Mouse (Mus musculus) 3134 (cell line): ENCODE data around the gene Ribc1.

Source experiments
- DNase-seq: peaks from one replicate; pipeline ENCODE4 v3.0.0-alpha.2; 2011; ENCODE audit warnings: low spot score; ENCODE audit not compliant: insufficient read length; ENCODE audit errors: extremely low read depth

The Ribc1 gene

DNA sequence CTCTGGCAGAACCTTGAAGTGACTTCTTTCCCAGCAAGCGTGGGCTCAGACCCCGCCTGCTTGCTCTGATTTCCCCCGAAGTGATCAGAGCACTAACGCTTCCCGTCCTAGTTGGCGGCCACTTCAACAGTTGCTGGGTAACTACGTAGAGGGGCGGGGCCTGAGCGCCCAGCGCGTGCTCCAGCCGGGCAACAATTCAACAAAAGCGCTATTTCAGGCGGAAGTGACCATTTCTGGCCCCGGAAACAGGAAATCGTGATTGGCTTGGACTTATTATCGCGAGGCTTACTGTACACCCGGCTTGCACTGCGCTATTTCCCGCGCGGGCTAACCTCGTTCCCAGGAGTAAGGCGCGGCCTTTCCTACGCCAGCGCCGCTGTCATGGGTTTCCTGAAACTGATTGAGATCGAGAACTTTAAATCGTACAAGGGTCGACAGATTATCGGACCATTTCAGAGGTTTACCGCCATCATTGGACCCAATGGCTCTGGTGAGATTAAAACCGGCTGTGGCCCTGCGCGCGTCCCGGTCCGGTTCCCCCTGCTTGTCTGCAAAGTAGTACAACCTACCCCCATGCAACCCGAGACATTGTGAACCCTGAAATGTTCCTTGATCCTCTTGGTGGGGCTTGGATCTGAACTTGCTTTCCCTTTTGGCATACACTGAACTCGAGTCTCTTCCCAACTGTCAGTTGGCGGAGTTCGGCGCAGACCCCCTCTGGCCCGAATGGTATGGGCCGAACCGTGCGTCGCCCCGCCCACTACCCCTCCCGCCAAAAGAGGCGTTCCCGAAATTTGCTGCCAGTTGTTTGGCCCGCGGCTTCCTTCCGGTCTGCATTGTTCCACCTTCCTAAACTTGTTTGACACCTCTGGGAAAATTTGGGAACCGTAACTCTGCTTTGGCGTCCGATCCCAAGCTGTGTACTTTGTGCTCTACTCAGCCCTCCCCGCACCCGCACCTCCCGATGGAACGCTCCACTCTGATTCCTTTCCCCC is at the start of gene Ribc1, which contains the start of gene Smc1a:
TSS of gene Ribc1 (minus strand) at position 145 of the 995 bp plus-strand sequence.
TSS of gene Smc1a (plus strand) at position 278 of the 995 bp plus-strand sequence.
- DNase-seq = peak; percentile 93

DNA sequence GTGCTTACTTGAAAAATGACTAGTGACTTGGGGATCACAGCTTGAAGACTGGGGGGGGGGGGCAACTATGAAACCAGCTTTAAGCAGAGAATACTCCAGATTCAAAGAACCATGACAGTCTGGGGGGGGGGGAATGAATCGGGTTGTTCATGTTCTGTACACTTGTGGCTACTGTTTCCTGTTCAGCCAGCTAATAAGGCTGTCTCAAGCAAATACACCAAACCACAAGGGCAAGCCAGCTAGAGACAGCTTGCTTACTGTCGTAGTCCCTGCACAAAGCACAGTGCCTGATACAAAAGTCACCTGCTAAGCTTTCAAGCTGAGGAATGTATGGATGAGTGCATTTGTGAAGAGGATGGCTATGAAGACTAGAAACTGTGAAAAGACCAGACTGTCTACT is 49.6 kb upstream of the Ribc1 start:
- no peak for DNase-seq

GRCm38 (mm10) chrX:152054094-152054493 is 38.0 kb upstream of the Ribc1 start:
- no peak for DNase-seq

DNA sequence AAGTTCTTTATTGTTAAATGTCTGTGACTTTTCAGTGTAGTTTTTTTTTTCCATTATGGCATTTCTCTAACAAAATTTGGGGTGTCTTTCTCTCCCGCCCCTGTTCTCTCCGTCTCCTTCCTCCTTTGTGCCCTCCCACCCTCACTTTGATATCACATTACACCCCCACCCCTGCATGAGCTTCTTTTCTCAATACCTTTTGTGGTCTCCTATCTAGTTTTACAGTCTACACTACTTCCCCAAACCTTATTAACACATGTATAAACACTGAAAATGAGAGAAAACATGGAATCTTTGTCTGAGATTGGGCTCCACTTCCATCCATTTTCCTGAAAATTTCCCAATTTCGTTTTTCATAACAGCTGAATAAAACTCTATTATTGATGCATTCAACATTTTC is 36.5 kb upstream of the Ribc1 start:
- no peak for DNase-seq

DNA sequence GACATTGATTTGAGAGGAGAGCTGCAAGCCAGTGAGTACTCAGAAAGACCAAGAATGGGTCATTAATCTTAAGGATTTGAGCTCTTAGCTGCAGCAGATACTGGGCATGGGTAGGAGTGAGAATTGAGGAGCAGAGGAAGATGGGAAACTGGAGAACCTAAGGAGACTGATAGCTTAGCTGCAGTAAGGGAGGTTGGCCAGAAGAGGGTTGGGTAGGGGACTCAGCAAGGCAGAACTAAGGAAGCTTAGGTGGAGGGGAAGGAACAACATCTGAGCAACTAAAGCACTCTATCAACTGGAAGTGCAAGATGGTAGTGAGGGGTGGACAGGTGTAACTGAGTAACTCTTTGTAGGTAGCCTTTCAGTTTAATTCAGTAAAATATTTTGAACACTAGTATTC is 31.1 kb upstream of the Ribc1 start:
- no peak for DNase-seq

- DNase-seq = no peak
Observed at GRCm38 (mm10) chrX:152039865-152040264, 23.8 kb upstream of the Ribc1 start.

GRCm38 (mm10) chrX:152019294-152019693 is 3.2 kb upstream of the Ribc1 start:
- no peak for DNase-seq

DNA sequence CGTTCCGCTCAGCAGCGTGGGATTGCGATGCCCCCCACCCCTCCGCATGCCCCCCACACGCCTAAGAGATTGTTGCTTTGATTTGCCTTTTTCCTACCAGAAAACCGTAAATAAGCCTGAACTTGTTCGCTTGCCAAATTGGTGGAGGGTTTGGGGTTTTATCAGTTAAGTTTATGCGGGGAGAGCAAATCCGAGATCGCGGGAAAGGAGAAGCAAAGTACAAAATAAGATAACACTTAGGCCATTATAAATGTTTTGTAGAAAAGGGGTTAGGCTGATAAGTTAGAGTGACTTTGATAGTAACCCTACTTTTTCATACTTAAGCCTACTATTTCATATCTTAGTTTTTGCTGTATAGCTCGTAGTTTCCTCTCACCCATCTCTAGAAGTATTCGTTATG is 1.1 kb upstream of the Ribc1 start:
- no peak for DNase-seq

DNA sequence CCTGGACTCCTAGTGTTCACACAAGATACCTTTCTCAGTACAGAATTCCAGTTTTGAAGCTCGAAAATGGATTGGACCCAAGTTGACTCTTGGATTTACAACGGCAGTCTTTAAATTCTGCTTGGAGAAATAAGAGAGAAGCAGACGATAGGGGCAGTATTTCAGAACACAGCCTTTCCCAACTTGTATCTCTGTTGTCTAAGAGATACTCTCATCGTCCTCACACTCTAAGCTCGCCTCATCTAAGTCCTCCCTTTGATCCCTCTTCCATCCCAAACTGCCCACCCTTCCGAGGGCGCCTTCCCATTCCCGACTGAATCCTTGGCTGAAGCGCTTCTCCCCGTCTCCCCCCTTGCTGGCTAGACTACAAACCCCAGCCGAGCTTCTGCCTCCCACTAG is 344 bp downstream of the Ribc1 start:
- DNase-seq = no peak

GRCm38 (mm10) chrX:152007863-152008262 is 8.2 kb downstream of the Ribc1 start:
- DNase-seq = no peak

DNA sequence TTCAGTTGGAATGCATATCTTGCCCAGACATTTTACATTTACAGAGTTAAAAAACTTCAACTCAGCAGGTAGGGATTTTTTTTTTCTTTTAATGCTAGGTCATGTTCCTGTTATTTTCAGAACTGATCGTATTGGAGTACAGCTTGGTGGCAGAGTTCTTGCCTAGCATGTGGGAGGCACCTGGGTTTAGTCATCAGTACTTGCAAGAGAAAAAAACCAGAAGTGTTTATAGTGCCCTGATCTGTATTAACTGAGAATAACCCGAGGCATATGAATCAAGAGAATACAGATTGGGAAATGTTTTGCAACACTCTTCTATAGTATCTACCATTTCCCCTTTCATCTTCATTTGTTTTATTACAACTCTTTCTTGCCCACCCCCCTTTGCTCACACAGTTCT is 13.2 kb downstream of the Ribc1 start:
- no peak for DNase-seq

DNA sequence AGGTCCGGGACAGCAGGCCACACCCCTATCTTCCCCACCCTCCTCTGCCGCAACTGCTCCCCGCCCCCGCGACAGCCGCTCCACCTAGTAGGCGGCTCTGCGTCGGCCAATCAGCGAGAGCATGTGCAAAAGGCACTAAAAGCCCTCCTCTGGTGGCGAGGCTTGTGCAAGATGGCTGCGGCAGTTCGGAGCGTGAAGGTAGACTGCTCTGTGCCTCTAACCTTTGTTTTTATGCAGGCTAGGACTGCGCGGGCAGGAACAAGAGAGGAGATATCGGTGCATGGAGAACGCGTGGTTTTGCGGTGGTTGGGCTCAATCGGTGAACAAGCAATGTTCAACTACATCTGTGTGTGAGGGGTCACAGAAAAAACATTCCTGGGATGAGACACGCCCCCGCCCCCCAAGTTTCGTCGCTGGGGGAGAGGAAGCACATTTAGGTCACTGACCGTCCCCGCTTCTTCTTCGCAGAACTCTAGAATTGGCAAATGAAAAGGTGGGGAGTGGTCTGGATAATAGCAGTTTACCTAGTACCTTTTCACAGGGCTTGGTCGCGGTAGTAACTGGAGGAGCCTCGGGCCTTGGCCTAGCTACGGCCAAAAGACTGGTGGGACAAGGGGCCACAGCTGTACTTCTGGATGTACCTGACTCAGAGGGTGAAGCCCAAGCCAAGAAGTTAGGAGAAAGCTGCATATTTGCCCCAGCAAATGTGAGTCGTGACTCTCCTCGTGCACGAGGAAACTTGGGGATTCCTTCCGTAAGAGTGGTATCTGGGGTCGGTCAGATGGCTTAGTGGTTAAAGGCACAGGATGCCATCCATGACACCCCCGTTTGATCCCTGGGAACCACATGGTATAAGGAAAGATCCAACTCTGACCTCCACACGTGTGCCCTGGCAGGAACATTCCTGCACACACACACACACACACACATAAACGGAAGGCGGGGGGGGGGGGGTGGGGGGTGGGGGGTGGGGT is 14.1 kb downstream of the Ribc1 start, which contains the start of gene Hsd17b10:
TSS of gene Hsd17b10 (plus strand) at position 109 of the 974 bp plus-strand sequence.
- peak; percentile 88 for DNase-seq

DNA sequence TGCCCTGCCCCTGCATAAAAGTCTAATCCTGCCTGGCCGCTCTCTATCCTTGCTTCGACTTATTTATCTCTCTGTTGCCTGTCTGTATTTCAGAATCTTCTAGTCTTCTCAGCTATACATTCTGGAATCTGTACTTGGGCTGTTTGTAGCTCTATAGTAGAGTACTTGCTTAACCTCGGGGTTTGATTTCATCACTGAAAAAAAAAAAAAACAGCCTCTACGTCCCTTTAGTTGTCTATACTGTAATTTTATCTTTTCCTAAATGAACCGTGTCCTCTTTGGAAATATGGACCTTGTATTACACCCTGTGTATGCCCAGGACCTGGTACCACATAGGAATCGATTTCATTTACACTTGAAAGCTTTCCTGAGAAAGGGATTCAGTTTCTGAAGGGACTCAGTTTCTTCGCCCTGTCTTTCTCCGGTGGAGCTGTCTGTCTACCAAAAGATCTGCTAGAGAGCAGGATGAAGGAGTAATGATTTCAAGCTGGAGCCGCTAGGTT is 14.9 kb downstream of the Ribc1 start:
- no peak for DNase-seq

DNA sequence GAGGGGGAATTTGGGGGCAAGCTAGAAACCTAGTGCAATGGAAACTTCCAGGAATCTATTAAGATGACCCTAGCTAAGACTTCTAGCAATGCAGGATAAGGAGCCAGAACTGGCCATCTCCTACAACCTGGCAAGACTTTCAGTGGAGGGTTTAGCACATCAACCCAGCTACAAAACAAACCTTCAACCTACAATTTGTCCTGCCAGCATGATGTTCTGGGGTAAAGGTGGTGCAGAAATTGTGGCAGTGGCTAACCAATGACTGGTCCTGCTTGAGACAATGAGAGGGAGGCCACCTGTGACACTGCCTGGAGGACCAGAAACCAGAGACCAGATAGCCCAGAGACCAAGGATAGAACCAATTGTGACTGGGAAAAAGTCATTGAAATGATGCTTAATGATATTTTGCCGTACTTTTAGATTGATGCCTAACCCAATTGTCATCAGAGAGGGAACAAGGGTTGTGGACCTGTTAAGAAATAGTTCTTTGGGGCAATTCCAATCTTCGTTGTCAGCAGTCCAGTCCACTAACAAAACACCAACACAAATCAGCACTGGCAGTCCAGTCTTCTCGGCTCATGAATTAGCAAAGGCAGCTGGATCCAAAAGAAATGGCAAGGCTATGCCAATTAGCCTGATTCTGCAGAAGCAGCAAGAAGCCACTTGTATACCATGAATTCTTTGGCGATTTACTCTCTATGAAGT is 16.9 kb downstream of the Ribc1 start:
- no peak for DNase-seq
